In the genomic region with DNA sequence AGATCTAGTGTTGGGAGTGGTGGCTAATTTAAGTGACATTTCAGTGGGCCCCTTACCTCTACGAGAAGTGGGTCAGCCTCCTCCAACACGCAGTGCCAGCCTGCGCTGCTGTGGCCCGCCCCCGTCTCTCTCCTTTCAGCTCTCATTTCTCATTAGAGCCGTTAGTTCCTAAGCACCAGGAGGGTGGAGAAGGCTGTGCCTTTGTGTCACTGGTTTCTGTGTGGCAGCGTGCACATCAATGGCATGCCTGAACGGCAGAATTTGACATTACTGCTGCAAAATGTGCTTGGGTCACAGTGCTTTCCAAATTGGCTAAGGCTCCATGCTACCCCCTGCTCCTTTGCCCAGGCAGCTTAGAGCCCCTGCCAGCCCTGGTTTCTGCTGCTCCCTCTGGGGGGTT, we compare ENCODE assay signal across 12 mouse cellular contexts.
A peak's percentile ranks its signal among the peaks of the same experiment; 100 is the strongest.
DNase-seq lines count a peak whose midpoint lies in the region; ATAC-seq lines count a peak whose summit lies in the region.
"Had no signal": no experiment of that assay in that cellular context is flagged by ENCODE, and none has a peak within 500 bp of the region (broad histone marks: within the 10 kb centered on the region; RNA-seq: fewer than 3 reads in every experiment).

No protein-coding gene starts in this region.

- H3K36me3 ChIP-seq in forebrain, embryonic 14.5 days (ENCODE audit: control insufficient read depth, insufficient read depth, low read length): no peaks in the 10 kb centered on the region
- H3K36me3 ChIP-seq in limb, embryonic 12.5 days: no peaks in the 10 kb centered on the region
- H3K36me3 ChIP-seq: limb, embryonic 15.5 days had no signal

- peak; percentile 63 for DNase-seq in right cerebral cortex, adult 18-20 months
- DNase-seq in right cerebral cortex, postnatal 14 days: no peak
- peak; percentile 71 for DNase-seq in forebrain, embryonic 14.5 days (ENCODE audit: low spot score)
- peak; percentile 76 for DNase-seq in retina, embryonic 14.5 days (ENCODE audit: low spot score)
- DNase-seq in layer of hippocampus, adult 9-11 months: no peak
- DNase-seq: kidney, postnatal 36 days; lung, postnatal 10 days had no signal

- peaks cover 22% of the 10 kb centered on the region for H3K4me1 ChIP-seq in forebrain, embryonic 14.5 days (ENCODE audit: control insufficient read depth, insufficient read depth, low read length)
- peaks cover 27% of the 10 kb centered on the region for H3K4me1 ChIP-seq in limb, embryonic 12.5 days (replicated peaks)

- peak; percentile 65 for ATAC-seq in forebrain, embryonic 14.5 days
- ATAC-seq in limb, embryonic 12.5 days (ENCODE audit: insufficient number of reproducible peaks, insufficient read depth, low FRiP score, low TSS enrichment, low read depth): no peak
- no peak for ATAC-seq in granulocyte monocyte progenitor cell, adult 5-6 weeks (replicated peaks; ENCODE audit: poor library complexity, severe bottlenecking)
- ATAC-seq: activated CD4-positive, CD25-positive, alpha-beta regulatory T cell, adult 4 months had no signal

- H3K27ac ChIP-seq in forebrain, embryonic 14.5 days (ENCODE audit: low read depth, low read length): peak overlapping the region; percentile 66; the same call in 1 of the 2 replicates
- peak overlapping the region; percentile 50 for H3K27ac ChIP-seq in limb, embryonic 12.5 days
- H3K27ac ChIP-seq: limb, embryonic 15.5 days had no signal

- H3K9ac ChIP-seq in forebrain, embryonic 14.5 days (ENCODE audit: low read length): peak overlapping the region; percentile 26
- H3K9ac ChIP-seq in limb, embryonic 12.5 days (replicated peaks): peak overlapping the region; percentile 40; the same call in 1 of the 2 replicates
- H3K9ac ChIP-seq: limb, embryonic 15.5 days had no signal

- 0 out of 2 replicates have a peak, but pooled peaks cover 3% of the 10 kb centered on the region for H3K27me3 ChIP-seq in forebrain, embryonic 14.5 days (replicated peaks; ENCODE audit: control insufficient read depth, insufficient read depth, low read length)
- peaks cover 4% of the 10 kb centered on the region; the same call in 1 of the 2 replicates for H3K27me3 ChIP-seq in limb, embryonic 12.5 days
- H3K27me3 ChIP-seq: limb, embryonic 15.5 days had no signal

- under 1% methylated on average over 8 of the region's 8 CpGs for WGBS in forebrain, embryonic 14.5 days
- WGBS in limb, embryonic 12.5 days: 21% methylated on average over 8 of the region's 8 CpGs

- H3K4me2 ChIP-seq in forebrain, embryonic 14.5 days (ENCODE audit: low read length): peak overlapping the region; percentile 20
- 0 out of 2 replicates have a peak overlapping the region, but pooled peaks have one; percentile 19 for H3K4me2 ChIP-seq in limb, embryonic 12.5 days
- H3K4me2 ChIP-seq: limb, embryonic 15.5 days had no signal

- H3K4me3 ChIP-seq in forebrain, embryonic 14.5 days (ENCODE audit: low read depth, low read length): no peak overlapping the region
- no peak overlapping the region for H3K4me3 ChIP-seq in limb, embryonic 12.5 days (replicated peaks)
- H3K4me3 ChIP-seq: limb, embryonic 15.5 days; myocyte had no signal

- H3K9me3 ChIP-seq in forebrain, embryonic 14.5 days (replicated peaks; ENCODE audit: control insufficient read depth, low read length): no peaks in the 10 kb centered on the region
- H3K9me3 ChIP-seq in limb, embryonic 12.5 days: no peaks in the 10 kb centered on the region
- H3K9me3 ChIP-seq: limb, embryonic 15.5 days had no signal

Comparison
In these comparisons a context has a peak if more than half of its experiments do, and no peak if none do; other contexts are left out.
1. DNase-seq: peak in right cerebral cortex, adult 18-20 months (single experiment), forebrain, embryonic 14.5 days (single experiment) and retina, embryonic 14.5 days (single experiment); none in right cerebral cortex, postnatal 14 days (single experiment) and layer of hippocampus, adult 9-11 months (single experiment).